Mouse (Mus musculus): ENCODE data around the gene Slc29a3. TPM values are rescaled to one million over a fixed set of nuclear protein-coding genes. Genes with fewer than 3 reads are reported as not detected.
"Not testable (repeated sequence)": the region's sequence is repeated elsewhere in the genome, so short reads cannot be mapped to it uniquely, and the experiment has no call there.

The Slc29a3 gene
- total RNA-seq, 2 experiments from 2014 or later: 2.6 to 9.6 TPM

DNA sequence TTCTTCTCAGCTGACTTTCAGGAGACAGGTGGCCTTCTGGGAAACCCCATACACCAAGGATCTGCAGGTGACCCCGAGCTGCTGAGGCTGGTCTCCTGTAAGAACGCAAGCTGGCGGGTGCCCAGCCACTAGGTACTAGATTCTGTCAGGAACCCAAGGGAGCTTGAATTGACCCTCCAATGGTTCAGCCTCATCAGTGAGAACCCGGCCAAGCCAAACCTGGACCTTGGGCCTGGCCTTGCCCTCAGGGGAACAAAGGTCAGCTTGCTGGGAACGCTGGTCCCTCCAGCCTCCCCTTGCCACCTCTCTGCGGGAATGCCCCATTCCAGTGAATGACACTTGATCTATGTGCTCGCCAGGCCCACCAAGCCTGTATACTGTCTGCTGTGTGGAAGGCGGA lies 19.1 kb downstream of the Slc29a3 start:
- no peak for ATAC-seq (replicated peaks; ENCODE audit: low FRiP score, poor library complexity, severe bottlenecking)

DNA sequence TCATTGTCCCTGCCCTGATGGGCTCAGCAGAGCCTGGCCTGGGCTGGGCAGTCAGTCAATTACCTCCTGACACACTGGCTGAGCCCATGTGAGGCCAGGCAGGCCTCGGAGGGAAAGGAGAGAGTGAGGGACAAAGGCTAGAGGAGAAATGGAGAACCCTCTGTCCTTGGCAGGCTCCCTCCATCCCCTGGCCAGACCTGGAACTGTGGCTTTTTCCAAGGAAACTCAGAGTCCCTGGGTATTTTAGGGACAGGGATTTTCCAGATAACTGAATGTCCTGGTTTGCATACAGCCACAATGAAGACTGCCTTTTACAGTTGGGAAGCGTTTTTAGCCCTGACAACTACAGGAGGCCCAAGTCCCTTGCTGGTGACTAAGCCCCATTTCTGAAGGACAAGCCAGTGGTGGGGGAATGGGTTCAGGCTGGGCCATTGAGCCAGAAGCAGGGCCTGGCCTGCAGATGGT lies 20.2 kb downstream of the Slc29a3 start:
- ATAC-seq (replicated peaks; ENCODE audit: low FRiP score, poor library complexity, severe bottlenecking): no peak

DNA sequence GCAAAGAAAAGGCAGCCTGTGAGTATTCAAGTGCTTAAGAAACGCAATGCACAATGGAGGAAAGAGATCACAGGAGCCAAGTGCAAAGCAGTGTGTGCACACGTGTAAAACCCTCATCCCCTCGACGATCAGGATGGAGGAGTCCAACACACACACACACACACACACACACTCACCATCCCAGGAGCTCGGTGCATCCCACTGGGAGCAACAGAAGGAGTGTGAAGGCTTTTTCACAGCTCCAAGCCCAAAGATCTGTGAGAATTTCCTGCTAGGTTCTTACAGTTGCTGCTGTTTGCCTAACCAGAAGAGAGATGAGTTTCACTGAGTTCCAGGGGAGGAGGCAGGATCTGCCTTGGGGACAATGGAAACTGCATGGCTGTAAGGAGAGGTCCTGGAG lies 20.9 kb downstream of the Slc29a3 start:
- ATAC-seq (replicated peaks; ENCODE audit: low FRiP score, poor library complexity, severe bottlenecking): no peak

DNA sequence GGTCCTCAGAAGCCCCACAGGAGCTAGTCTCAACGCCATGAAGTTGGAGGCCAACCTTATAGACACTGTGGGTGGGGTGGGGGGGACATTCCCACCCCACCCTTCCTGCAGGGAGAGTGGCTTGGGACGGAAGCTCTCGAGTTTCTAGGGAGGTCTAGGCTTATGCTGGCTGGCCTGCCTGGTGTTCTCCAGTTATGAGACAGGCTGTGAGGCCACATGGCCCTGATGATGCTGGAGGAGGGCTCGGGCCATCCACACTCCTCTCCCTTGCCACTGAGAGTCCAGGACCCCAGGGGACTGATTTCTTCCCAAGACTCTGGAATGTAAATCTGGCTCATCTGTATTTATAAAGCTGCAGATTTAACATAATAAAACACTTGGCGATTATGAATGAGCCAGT lies 25.3 kb downstream of the Slc29a3 start:
- ATAC-seq (replicated peaks; ENCODE audit: low FRiP score, poor library complexity, severe bottlenecking): no peak

DNA sequence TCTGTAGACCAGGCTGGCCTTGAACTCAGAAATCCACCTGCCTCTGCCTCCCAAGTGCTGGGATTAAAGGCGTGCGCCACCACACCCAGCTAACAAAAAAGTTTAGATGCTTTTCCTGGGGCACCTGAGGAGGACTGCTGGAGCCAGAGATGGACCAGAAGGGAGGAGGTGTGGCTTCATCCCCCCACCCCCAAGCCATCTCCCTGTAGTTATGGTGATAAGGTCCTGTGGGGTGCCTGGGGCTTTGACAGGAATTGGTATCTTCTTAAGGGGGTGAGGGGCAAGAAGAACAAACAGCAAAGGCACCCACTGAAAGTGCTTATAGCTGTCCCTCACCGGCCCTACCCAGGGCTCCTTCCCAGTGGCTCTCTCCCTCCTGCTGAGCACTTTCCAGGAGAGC lies 25.7 kb downstream of the Slc29a3 start:
- no peak for ATAC-seq (replicated peaks; ENCODE audit: low FRiP score, poor library complexity, severe bottlenecking)

DNA sequence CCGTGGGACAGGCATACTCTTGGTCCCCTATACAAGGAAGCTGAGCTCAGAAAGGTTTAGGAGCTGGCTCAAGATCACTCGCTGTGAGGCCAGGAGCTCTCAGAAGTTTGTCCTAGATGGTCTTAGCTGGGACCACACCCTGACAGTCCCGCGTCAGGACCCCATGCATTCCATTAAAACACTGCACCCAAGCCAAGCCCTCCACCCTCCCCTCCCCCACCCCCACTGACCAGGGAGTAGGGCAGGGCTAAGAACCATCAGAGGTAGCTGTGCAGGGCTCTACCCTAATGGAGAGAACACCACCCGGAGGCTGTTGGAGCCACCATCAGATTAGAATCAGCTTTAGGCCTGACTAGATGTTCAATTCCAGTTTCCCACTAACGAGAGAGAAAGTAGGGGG lies 28.1 kb downstream of the Slc29a3 start:
- no peak for ATAC-seq (replicated peaks; ENCODE audit: low FRiP score, poor library complexity, severe bottlenecking)

DNA sequence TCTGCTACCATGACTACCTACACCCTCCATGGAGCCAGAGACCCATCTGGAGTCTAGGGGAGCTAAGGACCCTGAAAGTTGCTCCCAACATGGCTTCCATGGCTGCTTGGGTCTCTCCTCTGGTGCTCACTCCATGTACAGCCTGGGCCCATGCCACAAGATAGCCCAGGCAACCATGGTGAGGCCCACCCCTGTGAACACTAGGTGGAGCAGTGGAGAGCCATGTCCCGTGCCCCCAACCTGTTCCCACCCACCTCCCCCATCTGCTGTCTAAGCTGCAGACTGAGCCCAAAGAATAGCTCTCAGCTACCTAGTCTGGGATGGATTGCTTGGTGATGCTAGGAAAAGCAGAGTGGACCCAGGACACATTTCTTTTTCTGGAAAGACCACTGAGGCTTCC lies 29.2 kb downstream of the Slc29a3 start:
- no peak for ATAC-seq (replicated peaks; ENCODE audit: low FRiP score, poor library complexity, severe bottlenecking)

DNA sequence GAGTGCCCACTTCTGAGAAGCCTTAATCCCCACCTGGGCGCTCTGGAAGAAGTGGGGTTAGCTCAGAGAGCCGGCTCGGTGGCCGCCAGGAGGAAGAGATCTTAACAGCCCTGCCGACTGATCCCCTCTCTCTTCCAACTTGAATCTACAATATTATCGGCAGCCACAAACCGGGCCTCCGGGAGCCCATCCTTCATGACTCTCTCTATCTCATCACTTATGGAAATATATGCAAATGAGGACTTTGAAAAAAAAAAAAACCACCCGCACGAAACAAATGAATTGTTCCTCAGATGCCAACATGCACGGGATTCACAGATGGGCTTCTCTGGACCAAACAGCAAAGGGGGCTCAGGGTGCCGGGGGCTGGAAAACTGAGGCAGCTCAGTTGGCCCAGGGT lies 31.0 kb downstream of the Slc29a3 start:
- ATAC-seq (replicated peaks; ENCODE audit: low FRiP score, poor library complexity, severe bottlenecking): no peak

DNA sequence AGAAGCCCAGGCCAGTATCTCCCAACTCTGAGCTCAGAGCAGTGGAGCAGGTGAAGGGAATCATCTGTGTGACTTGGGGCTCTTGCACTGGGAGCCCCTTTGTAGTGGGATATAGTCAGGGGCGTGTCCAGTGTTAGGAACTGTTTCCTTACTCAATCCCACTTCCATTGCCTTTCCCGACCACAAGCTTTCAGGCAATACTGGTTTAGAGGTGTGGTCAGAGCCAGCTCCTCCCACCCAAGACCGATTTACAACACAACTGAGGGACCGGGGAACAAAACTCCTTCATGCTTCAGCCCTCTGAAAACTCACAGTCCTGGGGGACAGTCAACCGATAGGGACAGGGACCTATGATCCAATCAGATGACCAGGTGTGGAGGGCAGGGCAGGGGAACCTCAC lies 32.1 kb downstream of the Slc29a3 start:
- ATAC-seq (replicated peaks; ENCODE audit: low FRiP score, poor library complexity, severe bottlenecking): no peak

DNA sequence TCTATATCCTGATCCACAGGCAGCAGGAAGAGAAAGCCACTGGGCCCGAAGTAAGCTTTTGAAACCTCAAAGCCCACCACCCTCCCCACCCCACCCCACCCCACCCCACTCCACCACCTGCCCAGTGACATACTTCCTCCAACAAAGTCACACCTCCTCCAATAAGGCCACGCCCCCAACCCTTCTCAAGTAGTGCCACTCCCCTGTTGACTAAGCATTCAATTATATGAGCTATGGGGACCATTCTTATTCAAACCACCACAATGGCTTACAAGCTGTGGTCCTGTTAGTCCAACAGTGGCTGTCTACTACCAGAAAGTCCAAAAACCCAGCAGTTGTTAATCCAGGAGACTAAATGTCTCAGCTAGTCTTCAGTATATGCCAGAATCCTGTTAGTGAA lies 34.1 kb downstream of the Slc29a3 start:
- no peak for ATAC-seq (replicated peaks; ENCODE audit: low FRiP score, poor library complexity, severe bottlenecking)

DNA sequence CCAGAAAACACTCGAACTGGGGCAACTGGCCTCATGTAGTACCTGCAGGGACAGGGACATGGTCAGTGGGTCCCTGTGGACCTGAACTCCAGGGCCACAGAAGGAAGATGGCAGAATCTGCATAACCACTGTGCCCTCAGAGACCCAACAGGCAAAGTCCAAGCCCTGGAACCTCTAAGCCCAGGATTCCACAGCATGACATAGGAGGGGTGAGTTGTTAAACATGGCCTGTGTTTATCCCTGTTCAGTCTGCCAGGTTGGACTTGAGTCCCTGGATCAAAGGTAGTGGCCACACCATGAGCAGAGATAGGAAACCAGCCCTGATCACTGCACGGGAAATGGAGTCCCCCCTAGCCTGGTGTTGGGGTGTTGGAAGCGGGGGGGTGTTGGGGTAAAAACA lies 36.1 kb downstream of the Slc29a3 start:
- no peak for ATAC-seq (replicated peaks; ENCODE audit: low FRiP score, poor library complexity, severe bottlenecking)

DNA sequence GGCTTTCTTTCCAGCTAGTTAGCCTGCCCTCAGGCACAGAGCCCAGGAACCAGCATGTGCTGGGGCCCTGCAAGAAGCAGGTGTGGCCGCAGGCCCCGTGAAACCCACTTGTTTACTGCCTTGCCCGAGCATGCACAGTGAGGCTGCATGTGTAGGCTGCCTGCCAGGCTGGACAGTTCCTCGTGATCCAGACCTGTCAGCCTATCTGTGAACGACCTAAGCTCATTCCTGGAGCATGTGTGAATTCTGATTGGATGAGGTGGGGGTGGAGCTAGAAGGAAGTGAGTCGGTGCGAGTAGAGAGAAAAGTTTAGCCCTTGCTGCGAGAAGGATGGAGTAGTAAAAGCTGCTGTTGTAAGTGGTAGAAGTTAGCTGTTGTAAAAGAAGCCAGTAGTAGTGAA lies 40.3 kb downstream of the Slc29a3 start:
- not testable (repeated sequence) for ATAC-seq (replicated peaks; ENCODE audit: low FRiP score, poor library complexity, severe bottlenecking)

DNA sequence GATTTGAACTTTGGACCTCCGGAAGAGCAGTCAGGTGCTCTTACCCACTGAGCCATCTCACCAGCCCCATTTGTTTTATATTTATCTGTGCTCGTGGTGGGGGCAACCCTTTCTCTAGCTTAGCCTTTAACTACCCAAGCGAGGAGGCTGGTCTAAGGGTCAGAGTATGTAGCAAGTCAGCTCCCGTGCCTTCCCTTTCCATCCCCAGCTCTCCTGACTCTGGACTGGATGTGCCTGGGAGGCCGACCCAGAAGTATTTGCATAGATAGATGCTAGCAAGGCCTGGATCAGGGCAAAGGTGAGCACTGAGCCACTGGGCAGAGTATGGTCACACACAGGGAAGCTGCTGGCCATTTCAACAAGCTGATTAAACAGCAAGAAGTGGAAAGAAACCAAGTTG lies 43.8 kb downstream of the Slc29a3 start:
- ATAC-seq (replicated peaks; ENCODE audit: low FRiP score, poor library complexity, severe bottlenecking): no peak

DNA sequence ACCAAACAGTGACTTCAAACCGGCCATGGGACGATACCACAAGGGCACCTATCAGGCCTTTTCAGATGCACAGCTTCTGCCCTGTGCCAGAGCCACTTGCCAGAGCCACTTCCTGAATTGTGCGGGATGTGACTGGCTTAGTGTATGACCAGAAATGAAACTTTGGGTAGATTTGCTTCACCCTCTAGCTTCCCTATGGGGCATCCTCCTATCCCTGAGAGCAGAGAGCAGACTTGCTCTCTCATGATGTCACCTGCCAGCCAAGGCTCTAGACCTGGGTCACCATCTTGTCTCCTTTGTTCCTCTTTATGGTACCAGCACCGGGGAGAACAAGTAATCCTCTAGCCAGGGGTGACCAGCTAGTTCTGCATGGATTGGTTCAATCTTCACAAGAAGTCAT lies 46.3 kb downstream of the Slc29a3 start:
- no peak for ATAC-seq (replicated peaks; ENCODE audit: low FRiP score, poor library complexity, severe bottlenecking)

DNA sequence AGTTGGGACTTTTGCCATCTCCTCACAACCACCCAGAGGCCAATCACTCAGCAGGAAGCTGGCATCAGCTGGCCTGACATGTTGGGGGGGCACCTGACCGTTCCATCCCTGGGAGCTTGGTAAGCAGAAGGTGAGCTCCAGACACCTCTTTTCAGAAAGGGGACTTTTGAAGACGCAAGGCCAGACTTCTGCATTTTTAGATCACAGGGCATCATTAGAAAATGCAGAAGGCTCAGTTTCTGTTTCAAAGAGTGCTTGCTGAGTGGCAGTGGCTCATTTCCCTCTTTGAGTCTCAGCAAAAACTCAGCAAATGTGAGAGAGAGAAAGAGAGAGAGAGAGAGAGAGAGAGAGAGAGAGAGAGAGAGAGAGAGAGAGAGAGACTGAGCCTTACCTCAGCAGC lies 47.5 kb downstream of the Slc29a3 start:
- no peak for ATAC-seq (replicated peaks; ENCODE audit: low FRiP score, poor library complexity, severe bottlenecking)

DNA sequence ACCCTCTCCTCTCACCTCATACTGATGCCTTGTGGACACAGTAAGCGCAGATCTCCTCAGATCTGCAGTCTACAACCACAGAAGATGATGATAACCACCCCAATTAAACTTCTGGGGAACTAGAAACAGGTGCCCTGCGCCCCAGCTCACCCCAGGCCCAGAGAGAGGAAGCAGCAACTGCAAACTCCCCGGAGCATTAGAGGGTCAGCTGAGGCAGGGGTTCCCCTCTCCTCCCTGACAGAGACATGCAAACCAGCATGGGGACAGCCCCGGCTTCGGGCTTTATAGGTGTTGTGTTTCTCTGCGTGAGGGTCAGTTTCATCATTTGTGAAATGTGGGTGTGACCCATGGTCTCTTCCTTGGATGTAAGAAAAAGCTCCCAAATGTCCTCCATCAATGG lies 54.8 kb downstream of the Slc29a3 start:
- no peak for ATAC-seq (replicated peaks; ENCODE audit: low FRiP score, poor library complexity, severe bottlenecking)

DNA sequence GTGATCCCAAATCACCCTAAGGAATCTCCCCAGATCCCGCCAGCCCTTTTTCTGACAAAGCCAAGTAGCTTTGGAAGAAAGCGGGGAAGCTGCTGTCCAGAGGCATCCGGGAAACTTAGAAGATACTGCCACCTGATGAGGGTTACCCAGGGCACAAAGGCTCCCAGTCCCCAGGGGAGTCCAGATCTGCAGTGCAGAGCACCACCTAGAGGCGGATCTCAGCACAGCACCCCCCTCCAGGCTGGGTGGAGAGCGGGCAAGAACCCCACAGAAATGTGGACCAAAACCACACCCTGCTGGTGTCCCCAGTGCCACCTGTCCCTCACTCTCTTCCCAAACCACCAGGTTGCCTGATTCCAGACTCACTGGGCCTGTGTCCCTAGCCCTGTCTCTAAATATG lies 55.6 kb downstream of the Slc29a3 start:
- ATAC-seq (replicated peaks; ENCODE audit: low FRiP score, poor library complexity, severe bottlenecking): peak; percentile 57; the same call in 1 of the 2 replicates

DNA sequence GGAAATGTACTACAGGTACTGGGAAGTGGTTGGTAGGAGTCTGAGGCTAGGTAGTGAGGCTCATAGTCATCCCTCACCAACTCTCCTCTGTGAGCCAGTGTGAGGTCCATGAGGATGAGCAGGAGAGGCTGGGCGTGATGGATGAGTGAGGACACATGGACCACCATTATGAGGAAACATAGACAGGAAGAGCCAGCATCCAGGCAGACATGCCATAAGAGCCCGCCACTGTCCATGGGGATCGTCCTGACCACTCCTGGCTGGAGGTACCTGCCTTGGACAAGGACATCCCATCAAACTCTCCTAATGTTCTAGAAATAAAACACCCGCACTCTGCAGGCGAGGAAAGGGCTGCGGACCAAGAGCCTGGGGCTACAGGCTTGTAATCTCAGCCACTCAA lies 56.2 kb downstream of the Slc29a3 start, which contains the start of gene Cdh23:
Gene Cdh23 (minus strand): TSS at position 101 of the 400 bp plus-strand sequence.
- no peak for ATAC-seq (replicated peaks; ENCODE audit: low FRiP score, poor library complexity, severe bottlenecking)

DNA sequence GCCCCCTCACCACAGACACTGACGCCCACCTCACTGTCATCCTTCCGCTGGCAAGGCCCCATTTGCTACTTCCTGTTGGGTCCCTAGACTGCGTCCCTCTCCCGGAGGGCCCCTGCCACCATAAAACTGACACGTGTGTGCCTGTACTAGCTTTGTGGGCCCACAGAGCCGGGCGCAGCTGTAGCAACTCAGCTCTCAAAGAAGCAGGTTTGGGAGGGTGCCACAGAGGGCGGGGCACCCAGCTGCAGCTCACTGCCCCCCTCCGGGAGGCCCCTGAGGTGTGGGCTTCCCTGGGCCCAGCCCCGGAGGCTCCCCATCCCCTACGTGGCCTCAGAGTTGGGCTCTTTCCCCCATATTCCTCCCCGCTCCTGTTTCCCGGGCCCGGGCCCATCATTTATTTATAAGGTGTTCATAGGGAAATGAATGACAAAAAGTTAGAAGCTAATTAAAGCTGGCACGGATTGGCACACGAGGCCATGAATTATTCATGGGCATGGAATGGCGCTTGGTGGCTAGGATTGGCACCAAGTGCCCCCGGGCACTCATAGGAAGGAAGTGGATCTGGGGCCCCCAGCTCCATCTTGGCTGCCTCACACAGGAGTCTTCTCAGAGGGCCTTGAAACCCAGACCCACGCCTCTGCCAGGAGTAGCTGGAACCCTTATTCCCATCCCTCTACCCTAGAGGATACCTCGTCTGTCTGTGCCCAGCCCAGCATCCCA lies 60.8 kb downstream of the Slc29a3 start:
- no peak for ATAC-seq (replicated peaks; ENCODE audit: low FRiP score, poor library complexity, severe bottlenecking)

DNA sequence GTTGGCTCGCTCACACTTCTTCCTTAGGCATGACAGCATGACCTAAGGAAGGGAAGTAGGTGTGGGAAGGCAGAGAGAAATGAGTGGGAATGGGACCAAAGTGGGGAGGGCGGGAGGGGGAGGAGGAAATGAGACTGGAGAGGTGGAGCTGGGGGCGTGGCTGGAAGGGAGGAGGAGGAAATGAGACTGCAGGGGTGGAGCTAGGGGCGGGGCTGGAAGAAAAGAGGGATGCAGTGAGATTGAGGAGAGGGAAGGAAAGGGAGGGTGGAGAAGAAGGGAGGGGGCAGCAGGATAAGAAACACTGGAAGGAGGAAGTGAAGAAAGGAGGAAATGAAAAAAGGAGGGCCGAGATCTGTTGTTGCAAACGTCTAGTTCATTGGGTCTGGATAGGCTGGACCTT lies 61.6 kb downstream of the Slc29a3 start:
- no peak for ATAC-seq (replicated peaks; ENCODE audit: low FRiP score, poor library complexity, severe bottlenecking)

DNA sequence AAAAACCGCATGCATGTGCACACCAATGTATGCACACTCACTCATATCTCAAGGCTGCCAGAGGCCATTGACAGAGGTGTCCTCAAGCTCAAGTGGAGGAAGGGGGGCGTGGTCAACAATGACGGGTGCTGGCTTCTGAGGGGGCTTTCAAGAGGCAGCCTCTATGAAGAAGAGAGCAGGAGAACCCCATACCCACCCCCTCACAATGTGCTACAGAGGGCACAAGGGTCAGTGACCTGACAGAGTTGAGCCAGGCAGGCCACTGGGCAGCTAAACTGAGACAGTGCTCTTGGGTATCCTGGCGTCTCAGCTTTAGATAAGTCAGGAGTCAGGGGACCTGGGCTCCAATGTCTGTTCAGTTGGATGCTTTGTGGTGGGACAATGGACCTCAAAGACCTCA lies 63.2 kb downstream of the Slc29a3 start:
- ATAC-seq (replicated peaks; ENCODE audit: low FRiP score, poor library complexity, severe bottlenecking): no peak
